Mouse (Mus musculus): ENCODE results near the gene Cbx7.

The Cbx7 gene

DNA sequence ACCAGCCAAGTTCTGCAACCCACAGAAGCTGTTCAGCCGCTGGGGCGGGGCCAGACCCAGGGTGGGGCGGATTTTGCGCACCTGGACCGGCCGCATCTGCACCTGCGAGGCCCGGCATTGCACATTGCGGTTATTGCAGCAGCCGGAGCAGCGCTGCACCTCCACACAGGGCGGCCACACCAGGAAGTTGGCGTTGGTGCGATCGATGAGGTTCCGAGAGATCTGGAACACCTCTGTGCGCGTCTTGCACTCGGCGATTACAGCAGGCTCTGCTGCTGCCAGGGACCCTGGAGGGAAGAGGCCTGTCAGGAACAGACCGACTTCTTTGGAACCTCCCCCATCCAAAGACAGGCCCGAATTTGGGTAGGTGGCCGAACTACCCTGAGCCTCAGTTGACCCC, 30.7 kb upstream of the Cbx7 start:
- DNase-seq (ENCODE audit: extremely low spot score) = no peak

DNA sequence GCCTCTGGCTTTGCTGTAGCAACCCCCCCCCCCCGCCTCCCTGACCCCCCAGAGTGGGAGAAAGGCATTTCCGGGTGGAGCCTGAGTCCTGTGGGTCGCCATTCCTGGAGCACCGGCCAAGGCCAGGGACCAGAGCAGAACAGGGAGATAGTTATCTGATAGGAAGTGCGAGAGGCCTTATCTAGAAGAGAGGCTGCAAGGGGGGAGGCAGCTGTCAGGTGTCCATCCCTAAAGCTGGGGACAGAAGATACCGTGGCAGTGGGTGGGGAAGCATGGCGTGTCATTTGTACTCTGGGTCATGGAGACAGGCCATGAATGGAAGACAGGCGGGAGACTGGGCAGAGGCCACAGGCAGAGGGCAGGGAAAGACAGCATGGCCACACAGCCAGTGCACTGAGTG, 29.8 kb upstream of the Cbx7 start:
- no peak for DNase-seq (ENCODE audit: extremely low spot score)

DNA sequence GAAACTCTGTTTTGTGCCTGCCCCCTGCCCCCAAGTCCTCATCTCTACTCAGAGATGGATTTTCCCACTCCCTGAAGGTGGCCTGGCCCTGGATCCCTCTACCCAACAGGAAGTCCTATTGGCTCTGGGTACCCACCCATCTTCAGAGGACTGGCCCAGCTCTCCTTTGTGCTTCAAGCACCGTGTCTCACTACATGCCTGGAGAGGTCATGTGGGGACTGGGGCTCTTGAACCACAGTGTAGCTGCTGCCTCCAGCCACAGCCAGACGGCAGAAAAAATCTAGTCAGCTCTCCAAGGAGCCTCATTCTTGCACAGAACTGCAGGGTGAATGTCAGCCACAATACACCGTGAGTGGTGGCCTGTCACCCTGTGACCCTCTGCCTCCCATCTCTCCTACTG, 27.1 kb upstream of the Cbx7 start:
- no peak for DNase-seq (ENCODE audit: extremely low spot score)

DNA sequence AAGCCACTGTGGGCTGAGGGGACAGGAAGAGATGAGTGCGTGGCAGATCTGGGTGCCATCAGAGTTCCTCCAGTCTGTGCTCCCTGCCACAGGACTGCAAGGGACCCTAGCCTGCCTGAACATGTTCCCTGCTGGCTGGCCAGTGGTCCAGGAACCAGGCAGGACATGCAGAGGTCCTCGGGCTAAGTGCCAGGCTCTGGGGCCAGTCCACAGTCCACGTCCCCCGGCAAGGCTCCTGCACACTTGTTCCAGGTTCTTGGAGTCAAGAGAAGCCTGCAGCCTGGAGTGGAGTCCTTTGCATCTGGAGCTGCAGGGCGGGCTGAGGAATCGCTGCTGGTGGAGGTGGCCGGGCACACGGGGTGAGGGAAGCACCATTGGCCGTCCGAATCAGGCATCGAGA, 25.9 kb upstream of the Cbx7 start:
- no peak for DNase-seq (ENCODE audit: extremely low spot score)

DNA sequence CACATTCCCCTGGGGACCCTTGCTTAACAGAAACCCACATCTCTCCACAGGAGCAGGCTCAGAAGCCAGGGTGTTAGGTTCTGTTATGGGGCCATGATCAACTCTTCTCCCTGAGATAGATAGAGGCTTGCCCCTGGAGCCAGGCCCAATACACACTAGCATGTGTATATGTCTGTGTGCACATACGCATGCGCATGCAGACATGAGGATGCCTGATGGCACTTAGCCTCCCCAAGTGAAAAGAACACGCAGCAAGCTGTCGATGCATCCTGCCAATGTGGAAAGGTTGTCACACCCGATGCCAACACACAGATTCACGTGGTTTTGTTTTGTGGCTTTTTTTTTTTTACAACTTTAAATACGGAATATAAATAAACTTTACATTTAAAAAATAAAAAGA, 24.6 kb upstream of the Cbx7 start:
- DNase-seq (ENCODE audit: extremely low spot score) = no peak

DNA sequence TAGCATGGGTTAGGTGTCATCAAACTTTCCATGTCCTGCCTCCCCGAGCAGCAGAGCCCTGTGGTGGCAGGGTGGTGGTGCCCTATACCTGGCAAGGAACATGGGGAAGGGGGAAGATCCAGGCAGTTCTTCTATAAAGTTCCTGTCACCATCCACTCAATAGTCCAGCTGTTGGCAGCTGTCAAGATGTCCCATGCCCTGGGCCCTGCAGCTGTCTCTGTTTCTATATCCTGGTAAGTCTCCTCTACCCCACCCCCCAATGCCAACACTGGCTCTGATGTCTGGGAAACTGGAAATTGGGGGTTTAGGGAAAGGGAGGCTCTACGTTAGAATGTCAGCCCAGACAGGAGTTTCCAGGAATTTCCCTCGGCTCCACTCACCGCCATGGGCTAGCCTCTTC, 23.6 kb upstream of the Cbx7 start:
- no peak for DNase-seq (ENCODE audit: extremely low spot score)

DNA sequence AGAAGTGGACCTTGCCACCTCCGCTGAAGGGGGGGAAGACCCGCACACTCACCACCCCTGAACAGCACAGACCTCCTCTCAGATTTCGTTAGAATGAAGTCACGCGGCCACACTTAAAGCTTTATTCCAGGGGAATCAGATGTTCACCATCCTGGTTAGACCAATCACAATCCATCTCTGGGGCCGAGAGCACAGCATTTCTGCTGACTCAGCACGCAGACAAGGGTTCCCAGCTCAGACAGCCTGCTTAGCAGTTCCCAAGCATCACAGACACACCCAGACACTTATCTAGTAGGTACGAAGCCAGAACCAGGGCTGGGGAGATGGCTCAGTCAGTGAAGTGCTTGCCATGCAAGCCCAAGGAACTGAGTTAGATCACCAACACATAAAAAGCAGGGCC, 15.3 kb upstream of the Cbx7 start:
- no peak for DNase-seq (ENCODE audit: extremely low spot score)

DNA sequence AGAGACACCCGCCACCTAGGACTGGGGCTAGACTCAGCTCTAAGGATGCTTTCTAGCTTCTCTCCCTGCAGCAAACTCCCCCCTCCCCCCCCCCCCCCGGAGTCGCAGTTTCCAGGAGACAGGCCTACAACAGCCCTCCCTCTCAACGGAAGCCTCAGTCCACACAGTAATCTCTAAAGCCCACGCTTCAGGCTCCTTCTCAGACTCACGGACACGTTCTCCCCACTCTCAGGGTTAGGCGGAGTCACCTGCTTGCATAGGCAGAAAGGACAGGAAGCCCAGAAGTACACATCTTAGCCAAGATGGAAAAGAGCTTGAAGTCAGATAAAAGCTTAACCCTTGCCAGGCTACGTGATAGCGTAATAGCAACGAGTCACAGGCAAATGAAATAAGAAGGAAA, 14.6 kb upstream of the Cbx7 start:
- no peak for DNase-seq (ENCODE audit: extremely low spot score)

DNA sequence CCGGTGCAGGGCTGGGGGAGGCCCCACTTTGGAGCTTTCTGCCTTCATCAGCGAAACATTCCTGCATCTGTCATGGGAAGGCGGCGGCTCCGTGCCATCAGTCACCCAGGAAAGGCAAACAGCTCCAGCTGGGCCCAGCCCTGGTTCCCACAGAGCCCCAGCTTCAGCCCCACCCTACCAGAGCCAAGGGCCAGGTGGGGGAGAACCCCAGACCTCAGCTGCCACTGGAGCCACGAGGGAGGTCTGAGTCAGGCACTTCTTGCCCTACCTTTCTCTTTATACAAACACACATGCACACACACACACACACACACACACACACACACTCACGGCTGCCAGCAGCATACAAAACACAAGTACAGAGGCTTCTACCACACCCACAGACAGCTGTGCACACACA, 13.2 kb upstream of the Cbx7 start:
- DNase-seq (ENCODE audit: extremely low spot score) = no peak

DNA sequence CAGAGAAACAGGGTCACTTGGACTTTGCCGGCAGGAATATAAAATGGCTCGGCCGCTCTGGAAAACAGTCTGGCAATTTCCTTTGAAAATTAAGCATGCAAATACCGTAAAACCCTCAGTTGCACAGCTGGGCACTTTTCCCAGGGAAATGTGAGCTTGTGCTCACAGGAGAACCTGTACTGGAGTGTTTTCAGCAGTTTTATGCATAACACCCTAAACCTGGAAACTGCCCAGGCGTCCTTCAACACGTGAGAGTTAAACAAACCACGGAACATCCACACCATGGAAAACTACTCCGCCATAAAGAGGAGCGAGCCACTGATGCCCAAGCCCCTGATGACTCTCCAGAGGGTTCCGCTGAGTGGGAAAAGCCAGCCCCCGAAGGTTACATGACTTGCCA, 9.8 kb upstream of the Cbx7 start:
- DNase-seq (ENCODE audit: extremely low spot score) = no peak

DNA sequence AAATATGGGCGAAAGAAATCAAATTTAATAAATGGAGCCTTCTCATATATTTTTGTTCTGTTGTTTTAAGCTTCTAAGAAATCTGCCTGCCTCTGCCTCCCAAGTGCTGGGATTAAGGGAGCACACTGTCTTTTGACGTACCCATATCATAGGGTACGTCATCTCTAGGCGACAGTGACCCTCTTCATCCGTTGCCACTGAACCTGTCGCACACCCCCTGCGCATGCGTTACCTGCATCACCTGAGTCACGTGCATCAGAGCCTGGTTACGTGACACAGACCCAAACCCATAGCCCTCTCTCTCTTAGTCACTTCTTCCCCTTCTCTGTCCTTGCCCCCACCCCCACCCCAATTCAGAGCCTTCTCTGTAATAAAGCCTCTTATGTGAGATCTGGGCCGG, 1.3 kb upstream of the Cbx7 start:
- no peak for DNase-seq (ENCODE audit: extremely low spot score)

DNA sequence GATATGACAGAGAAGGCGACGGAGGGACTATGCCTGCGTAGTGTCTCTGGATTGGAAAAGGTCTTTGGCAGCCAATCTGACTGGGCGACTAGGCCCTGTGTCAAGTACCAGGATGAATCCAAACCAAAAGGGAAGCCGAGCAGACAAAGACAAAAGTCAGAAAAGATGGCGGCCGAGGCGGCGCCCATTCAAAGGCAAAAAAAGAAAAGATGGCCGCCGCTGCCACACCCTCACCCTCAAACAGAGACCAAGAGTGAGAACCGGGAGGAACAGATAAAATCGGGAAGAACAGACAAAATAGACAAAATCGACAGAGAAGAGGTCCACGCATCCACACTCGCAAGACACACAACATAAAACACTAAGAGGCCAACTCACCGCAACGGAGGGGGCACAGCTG, 428 bp downstream of the Cbx7 start:
- no peak for DNase-seq (ENCODE audit: extremely low spot score)

DNA sequence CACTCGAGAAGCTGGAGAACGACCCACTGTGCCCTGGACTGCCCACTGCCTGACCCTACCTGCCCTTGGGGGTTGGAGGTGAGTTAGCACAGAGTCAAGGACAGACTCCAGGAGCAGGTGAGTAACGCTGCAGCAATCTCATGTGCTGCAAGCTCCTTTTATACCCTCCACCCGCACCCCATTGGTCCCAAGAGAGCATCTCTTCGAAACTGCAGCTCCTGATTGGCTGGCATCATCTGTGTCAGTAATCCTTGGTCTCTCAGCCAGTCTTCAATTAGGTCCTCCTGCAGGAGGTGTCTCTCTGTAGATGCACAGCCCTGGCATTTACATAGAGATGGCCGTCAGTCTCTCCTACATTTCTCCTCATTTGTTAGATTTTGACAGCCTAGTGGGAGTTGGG, 3.6 kb downstream of the Cbx7 start:
- DNase-seq (ENCODE audit: extremely low spot score) = no peak

DNA sequence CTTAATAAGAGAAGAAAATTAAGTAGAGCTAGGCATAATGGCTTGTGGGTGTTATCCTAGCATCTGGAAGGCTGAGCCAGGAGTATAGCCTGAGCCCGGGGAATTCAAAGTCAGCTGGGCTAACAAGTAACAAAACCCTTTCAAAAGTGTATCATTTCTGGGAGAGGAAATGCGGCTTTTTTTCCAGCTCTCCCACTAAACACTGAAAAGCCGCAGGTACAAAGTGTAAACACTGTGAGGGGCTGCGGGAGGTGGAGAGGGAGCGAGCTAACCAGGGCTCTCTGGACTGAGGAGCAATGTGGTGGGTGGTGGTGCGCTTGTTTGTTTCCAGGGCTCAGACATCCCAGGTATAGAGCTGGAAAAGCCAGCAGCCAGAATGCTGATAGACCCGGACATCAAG, 6.5 kb downstream of the Cbx7 start:
- no peak for DNase-seq (ENCODE audit: extremely low spot score)

DNA sequence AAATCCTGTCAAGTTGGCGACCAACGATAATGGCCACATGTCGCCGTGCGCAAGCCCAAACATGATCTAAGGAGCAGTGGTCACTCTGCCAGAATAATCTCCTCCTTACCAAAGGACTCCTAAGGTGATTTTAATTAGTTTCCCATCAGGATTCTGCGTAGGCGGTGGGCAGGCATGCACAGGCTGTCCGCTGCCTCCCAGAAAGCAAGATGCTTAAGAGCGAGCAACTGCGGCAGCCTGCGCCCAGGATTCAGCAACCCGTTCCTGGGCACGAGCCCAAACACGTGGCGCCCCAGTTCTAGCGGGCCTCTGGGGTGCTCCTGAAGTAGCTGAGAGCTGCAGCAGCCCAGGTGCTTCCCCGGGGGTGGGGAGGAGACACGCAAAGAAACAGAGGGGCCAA, 8.3 kb downstream of the Cbx7 start:
- no peak for DNase-seq (ENCODE audit: extremely low spot score)

DNA sequence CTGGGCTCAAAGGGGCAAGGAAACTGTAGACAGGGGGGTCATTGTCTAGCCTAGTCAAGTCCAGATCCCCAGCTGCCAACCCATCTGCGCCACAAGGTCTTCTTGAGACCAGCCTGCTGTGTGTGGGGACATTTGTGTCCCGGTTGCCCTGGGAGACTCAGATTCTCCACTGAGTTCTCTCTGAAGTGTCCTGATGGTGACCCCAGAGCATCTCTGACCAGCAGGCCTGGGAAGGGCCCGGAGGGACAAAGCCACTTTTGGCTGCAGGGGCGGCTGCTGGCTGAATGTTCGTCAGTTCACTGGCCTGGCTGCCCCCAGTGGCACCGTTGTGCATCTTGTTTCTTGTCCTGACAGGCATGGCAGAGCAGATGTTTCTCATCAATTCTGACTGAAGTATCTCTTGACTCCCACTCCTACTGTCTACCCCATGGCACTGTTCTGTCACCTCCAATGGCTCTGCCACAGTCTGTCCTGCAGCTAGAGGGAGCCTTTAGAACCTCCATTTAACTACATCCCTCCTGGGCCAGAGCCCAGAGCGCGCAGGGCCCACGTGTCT, 9.5 kb downstream of the Cbx7 start:
- no peak for DNase-seq (ENCODE audit: extremely low spot score)

DNA sequence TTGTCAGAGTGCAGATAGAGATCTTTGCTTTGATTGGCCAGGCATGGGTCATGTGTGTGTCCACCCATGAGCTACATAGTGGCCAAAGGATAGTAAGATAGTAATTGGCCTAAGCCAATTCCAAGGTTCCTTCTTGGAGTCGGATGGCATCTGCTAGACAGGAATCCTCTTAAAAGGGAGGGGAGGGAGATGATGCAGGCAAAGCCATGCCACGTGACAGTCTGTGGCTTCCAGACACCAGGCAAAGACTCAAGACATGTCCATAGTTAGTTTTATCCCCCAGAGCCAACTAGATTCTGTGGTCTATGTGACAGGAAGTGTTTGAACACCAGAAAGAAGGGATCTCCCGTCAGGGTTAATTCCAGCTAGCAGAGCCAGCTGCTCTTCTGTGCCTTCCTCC, 12.5 kb downstream of the Cbx7 start:
- no peak for DNase-seq (ENCODE audit: extremely low spot score)

DNA sequence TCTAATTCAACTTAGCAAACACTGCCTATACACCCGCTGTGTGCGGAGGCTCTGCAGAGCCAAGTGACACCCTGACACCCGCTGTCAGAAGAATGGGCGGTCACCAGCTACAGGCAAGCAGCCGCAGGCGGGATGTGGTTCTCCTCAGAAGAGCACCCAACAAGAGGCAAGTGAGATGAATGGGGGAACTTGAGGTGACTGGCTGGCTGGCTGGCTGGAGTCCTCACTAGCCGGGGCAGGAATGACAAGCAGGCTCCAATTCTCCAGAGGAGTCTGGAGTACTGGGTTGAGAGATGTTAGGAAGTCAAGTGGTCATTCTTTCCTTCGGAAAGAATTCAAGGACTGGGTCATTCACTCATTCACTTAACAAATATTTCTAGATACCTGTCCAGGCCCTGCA, 14.4 kb downstream of the Cbx7 start:
- DNase-seq (ENCODE audit: extremely low spot score) = no peak

DNA sequence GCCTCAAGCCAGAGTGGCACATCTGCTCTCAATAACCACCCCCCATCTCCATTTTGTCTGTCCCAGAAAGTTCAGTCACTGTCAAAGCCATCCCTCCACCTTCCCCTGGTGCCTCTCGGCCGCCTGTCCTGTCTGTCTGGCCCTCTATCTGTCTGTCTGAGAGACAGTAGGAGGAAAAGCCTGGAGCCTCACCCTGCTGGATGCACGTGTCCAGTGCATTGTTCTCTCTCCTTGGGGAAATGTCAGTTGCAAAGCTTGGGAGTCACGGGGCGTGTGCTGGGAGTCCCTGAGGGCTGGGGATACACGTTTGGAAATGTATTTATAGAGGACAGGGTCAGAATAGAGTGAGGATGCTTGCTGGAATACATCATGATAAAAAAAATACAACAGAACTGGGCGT, 17.4 kb downstream of the Cbx7 start:
- DNase-seq (ENCODE audit: extremely low spot score) = no peak

DNA sequence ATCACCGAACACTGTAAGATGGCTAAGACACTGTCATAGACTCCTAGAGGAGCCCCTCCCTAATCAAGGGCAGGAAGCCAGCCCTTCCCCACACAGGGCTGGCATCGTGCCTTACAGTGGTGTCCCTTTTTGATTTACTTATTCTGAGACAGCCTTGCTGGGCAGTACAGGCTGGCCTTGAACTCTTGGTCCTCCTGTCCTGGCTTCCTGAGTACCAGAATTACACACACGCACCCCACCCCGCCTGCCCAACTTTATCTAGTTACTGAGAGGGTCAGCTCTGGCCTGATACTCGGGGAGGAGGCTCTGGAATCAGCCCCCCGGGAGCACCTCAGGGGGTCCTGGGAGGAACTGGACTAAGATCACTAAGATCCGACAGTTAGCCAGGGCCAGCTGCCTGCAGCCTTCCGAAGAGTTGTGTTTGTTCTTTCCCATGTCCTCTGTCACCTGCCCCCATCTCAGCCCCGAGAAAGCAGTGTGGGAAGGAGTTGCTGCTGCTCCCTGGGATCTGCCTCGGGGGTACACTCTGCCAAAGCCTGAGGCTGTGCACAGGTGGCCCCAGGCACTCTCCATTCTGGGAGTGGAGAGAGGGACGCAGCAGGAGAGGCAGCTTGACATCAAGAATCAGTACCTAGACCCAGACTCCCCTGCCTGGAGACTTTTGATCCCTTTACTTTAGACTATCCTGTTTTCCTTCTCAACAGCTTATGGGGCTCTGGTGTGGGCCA, 18.3 kb downstream of the Cbx7 start:
- no peak for DNase-seq (ENCODE audit: extremely low spot score)

DNA sequence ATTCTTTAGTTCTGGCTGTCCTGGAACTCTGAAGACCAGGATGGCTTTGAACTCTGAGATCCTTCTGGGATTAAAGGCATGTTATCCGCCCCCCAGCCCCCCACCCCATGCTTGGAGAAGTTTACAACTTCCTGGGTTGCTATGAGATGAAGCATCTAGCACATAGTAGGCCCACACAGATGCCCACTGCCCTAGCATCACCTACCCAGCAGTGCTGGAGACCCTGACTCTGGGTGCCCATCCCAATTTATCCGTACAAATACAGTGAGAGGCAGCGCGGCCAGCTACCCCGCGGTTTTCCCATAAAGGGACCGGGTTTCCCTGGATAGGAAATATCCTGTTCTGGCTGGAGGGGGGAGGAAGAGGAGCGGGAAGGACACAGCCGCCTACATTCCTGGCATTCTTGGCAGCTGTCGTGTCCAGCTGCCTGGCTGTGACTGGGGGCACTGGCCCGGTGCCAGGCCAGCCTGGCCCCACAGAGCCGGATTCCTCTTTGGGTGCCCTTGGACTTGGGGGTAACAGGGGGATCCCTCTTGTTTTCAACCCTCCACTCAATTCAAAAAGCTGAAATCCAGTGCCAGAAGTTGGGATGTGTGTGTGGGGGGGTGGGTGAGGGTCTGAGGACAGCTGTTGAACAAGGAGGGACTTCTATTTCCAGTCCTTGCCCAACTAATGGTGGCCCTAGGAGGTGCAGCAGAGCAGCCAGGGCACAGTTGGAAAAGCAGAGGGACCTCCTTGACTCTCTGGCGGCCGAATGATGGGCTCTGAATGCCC, 19.0 kb downstream of the Cbx7 start:
- DNase-seq (ENCODE audit: extremely low spot score) = no peak

DNA sequence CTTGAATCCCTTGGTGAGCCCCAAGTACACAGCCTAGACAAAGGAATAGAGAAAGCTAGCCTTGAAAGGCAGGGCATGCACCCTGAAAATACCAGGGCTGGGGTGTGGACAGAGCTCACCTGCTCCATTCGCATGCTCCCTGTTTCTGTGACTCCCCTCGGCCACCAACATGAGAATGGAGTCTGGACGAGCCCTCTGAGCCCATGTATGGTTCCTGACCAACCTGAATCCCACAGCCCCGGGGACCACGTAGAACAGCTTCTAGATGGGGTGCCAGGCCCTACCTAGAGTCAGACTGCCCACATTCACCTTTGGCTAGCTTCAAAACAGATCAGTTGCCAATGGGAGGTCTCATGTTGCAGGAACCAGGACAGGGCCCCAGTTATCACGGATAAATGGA, 19.7 kb downstream of the Cbx7 start:
- DNase-seq (ENCODE audit: extremely low spot score) = no peak

DNA sequence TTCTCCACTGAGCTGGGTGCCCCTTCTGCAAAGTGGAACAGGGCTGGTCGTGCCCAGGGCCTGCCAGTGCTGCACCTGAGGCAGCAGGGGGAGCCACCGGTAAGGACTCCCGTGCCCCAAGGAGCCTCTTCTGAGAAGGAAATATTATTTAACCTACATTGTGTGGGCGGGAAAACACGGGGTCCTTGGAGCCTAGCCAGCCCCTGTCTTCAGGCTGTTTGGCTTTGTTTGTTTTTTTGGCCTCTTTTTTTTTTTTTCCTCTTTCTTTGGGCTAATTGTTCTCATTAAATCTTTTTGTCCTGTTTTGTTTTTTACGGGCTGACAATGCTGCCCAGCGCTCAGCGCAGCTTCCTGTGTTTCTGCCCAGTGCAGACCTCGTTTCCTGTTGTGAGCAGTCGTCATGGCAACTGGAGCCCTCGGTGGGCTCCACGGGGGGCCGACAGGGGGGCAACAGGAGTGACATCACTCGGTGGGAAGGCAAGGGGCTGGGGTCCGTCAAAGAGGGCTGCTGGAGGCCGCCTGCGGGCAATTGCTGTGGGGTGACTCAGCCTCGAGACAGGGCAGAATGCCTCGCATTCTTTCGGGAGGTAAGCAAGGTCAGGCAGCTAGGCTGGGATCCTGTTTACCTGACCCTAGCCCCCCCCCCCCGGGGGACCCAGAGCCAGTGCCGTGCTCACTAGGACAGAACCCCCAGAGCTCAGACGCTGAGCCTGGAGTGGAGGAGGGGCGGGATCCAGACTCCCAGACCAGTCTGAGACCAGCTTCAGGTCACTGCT, 20.5 kb downstream of the Cbx7 start:
- peak; percentile 83 for DNase-seq (ENCODE audit: extremely low spot score)

Measured in embryo, embryonic 9.5 days (tissue).